Mouse (Mus musculus) small intestine, adult 2 months (tissue): ENCODE data around the gene Ltv1.

Experiments
- CTCF ChIP-seq: fragments of 200-500 bp; IDR thresholded peaks from 2 replicates; pipeline ENCODE4 v1.5.1; 2012; ENCODE audit warnings: low read depth, mild to moderate bottlenecking, control low read depth, inconsistent platforms, low read length, moderate library complexity, mixed read lengths; ENCODE audit not compliant: insufficient replicate concordance, insufficient read length; ENCODE audit errors: extremely low read depth
- POLR2A ChIP-seq: fragments of 200-500 bp; IDR thresholded peaks from 2 replicates; pipeline ENCODE4 v1.6.1; 2012; ENCODE audit warnings: low read depth, mild to moderate bottlenecking, control low read depth, inconsistent platforms, low read length, moderate library complexity

DNA sequence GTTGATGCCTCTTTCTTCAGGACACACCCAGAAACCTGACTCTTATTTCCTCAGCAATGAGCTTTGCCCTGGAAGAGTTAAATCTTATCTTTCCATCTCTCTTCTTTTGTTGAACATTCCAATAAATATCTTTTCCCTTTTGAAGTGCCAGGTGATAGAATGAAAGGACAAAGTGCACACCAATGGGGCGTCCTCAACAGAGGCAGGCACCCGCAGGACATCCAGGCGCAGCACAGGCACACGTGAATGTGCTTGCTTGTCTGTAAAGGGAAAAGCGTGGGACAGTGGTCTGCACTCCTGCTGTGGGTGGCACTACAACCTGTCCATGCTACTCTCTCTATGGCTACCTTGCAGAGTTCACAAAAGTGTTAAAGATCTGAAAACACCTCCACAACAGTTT, 3.1 kb downstream of the Ltv1 start:
- TF ChIP-seq CTCF (no peak), POLR2A (no peak)
